Mouse (Mus musculus) embryo, embryonic 9.5 days (tissue): ENCODE data around the gene Prrc2b.
A peak's percentile ranks its signal among the peaks of the same experiment; 100 is the strongest.

Experiments used
- DNase-seq: peaks from one replicate; pipeline ENCODE4 v3.0.0-alpha.2; 2017; ENCODE audit errors: extremely low spot score

The Prrc2b gene

DNA sequence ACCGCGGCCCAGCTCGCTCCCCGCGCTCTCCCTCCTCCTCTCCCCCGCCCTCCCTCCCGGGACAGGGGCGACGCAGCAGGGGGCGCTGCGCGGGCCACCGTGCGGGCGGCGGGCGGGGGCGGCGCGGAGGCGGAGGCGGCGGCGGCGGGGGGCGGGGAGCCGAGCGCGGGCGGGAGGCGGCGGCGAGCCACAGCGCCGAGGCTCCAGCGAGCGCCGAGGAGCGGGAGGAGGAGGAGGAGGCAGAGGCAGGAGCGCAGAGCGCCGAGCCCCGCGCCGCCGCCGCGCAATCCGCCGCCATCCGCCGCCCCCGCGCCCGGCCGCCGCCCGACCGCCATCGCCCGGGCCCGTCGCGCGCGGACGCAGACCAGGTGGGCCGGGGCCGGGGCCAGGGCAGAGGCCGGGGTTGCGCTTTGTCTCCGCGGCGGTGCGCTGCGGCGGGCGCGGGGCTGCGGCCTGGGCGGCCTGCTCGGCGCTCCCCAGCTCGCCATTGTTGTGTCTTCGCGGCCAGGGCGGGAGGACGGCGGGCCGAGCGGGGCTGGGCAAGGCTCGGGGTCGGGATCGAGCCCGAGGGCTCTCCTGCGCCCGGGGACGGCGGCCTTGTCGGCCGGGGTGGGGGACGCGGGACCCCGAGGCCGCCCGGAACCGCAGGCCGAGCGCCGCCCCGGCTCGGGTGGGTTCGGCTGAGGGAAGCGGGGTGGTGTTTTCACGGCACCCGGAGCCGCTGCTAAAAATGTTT is at the start of gene Prrc2b:
Gene Prrc2b (plus strand): TSS at position 159 of the 736 bp plus-strand sequence.
- peak; percentile 82 for DNase-seq

- no peak for DNase-seq
These were observed 47.9 kb upstream of the Prrc2b start for GRCm38 (mm10) chr2:32102944-32103343.

DNA sequence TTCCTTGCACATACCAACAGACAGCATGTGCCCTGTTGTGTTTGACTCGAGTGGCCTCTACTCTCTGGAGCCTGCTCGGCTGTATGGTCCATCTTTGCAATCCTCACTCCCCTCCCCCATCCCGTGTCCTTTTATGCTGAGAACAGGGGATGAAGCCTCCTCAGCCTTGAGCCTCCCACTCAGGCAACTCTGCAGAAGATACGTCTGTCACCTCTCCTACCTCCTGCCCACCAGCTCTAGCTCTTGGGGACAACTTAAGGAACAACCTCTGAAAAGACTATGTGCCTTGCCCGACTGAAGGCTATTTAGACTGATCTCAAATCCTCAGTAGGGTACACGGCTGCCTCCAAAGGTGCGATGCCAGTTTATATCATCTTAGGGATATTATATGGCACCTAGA is 47.3 kb upstream of the Prrc2b start:
- DNase-seq, result no peak

DNA sequence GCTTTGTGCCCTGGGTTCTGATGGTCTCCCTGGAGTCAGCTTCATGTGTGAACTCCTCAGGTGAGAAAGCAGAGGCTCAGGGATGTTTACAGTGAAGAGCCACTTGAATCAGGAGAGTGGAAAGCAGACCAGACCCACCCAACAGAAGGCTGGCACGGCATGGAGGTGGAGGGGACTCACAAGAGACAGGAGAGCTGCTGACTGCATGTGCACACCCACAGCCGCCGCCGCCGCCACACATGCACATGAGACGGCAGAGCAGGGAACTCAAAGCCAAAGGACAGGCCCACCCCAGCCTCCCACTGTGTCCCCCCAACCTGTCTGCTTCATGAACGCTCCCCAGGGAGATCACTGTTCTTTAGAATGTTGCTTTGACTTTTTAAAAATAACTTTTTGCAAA is 46.8 kb upstream of the Prrc2b start:
- no peak for DNase-seq

- no peak for DNase-seq
These were observed 45.6 kb upstream of the Prrc2b start for GRCm38 (mm10) chr2:32105117-32105913.

DNA sequence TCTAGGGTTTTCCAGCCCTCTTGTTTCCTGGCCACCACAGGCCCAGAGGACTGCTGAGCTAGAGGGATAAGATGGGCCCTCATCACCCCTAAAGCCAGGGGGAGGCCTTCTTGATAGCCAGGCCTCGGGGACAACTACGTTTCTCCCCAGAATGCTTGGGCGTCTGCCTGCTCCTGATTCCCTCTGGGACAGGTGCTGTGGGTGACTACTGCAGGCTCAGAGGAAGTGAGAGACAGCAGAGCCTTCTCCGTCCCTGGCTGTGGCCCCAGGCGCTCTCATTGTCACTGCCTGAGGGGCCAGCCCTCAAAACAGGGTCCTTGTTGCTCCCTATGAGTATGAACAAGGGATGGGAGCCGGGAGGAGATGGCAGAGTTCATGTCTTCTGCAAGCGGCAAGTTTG is 45.0 kb upstream of the Prrc2b start:
- no peak for DNase-seq

DNA sequence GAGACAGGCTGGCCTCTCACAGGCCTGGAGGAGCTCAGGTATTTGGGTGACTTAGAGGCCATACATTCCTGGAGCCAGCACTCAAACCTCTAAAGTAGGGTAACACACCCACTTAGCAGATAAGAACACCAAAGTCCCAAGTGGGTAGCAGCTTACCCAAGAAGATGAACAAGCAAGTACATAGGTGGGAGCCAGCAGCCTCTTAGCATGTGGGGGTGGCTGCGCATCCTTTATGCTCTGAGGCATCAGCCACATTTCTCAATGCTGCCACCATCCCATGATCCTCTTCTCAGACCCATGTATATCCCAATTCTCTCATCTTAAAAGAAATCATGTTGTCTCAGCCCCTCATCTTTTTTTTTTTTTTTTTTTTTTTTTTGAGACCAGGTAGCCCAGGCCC is 39.6 kb upstream of the Prrc2b start:
- DNase-seq, result no peak

DNA sequence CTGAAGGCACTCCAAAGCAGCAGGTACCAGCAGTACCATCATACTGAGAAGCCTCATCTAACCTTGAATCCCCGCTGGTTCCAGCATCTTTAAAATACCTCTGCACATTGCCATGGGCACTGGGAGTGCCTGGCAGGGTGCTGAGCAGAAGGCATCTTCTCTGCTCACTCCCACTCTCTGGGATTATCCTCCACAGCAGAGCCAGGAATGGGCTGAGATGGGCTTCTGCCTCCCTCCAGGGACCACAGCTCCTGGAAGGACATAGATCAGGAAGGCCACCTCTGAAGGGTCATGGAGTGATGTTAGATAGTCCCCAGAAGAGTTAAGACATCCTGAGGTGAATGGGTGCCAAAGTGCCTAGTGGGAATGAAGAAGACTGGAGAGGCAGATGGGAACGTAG is 38.3 kb upstream of the Prrc2b start:
- DNase-seq, result no peak

DNA sequence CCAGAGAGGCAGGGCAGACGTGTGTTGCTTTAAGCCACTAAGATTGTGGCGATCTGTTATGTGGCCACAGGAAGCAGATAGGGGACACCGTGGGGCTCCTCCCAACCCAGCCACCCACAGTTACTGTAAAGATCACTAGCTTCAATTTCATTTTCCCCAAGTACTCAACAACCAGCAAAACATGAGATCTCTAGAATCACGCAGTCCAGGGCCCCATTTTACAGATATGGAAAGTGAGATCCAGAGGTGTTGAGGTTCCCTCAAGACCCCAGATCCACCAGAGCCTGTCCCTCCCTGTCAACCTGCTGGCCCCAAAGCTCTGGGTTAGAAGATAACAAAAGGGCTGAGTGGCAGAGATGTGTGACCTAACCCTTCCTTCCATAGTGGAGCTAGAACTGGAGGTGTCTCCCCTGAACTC is 35.0 kb upstream of the Prrc2b start:
- no peak for DNase-seq

- no peak for DNase-seq
These were observed 30.8 kb upstream of the Prrc2b start for GRCm38 (mm10) chr2:32119802-32120750.

DNA sequence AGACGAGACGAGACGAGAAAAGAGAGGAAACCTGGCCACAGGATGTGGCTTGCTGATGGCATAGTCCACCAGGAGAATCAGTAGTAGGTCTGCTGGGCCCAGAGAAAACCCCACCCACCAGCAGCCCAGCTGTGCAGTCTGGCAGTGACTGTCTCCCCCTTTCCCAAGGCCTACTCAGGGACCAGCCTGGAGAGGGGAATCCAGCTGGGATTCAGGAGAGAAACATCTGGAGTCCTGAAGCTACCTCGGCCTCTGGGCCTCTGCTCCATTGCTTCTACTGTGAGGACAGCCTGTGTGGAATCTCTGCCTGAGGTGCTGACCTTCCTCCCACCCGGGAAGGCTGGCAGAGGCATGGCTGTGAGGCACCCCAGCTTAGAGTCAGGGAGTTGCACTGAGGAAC is 29.7 kb upstream of the Prrc2b start:
- DNase-seq, result no peak

DNA sequence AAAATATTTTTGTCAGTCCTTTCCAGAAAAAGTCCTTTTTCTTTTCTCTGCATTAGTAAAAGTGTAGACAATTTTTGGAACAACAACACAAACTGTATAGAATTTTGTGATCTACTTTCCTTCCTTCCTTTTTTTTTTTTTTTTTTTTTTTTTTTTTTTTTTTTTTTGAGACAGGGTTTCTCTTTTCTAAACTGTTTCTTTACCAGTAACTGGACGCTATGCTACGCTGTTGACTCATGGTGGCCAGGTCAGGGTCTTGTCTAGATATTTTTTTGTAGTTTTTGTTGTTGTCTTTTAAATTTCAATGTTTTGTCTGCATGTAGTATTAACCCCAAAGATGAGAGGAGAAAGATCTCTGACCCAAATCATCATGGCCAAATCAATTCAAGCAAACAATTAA is 29.1 kb upstream of the Prrc2b start:
- DNase-seq, result no peak

DNA sequence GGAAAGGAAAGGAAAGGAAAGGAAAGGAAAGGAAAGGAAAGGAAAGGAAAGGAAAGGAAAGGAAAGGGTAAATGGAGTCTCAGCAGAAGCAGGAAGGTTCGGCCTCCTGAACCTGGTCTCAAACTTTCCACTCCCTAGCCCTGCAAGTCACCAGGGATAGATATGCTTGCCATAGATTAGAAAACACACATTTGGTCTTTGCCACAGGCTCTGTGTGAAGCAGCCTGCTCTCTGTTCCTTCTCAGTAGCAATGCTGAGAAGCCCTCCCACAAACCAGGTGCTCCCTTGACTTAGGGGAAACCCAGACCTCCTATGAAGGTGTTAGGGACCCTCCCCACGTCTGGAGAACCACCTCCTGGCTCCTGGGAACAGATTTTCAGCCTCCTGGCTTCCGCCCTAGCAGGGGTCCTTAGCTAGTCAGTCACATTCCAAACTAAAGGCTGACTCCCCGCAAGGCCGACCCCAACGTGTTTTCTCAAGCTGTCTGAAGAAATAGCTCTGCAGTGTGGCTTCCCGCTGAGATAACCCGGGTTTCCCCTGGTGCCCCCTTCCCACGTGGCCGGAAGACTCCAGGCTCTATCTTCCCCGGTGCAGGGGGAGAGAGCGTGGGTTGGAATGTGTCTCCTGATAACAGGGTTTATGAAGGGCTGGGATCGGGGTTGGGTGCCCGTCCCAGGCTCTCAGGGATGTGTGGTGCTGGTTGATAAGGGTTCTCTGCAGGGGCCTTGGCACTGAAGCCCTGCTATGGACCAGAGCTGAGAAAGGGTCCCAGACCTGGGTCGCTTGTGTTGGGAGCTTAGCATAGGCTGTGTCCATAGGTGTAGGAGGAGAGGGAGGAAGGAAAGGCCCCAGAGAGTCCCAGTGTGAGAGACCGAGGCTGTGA is 23.0 kb upstream of the Prrc2b start:
- no peak for DNase-seq

DNA sequence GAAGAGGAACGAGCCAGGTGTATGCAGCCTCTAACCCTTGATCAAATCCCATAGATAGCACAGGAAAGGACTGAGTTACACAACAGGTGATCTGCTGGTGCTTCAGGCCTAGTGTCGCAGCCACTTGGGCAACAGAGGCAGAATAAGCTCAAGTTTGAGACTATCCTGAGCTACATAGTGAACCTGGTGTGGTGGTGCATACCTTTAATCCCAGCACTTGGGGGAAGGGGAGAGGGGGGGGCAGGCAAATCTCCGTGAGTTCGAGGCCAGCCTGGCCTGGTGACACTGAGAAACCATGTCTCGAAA is 22.4 kb upstream of the Prrc2b start:
- DNase-seq, result no peak

DNA sequence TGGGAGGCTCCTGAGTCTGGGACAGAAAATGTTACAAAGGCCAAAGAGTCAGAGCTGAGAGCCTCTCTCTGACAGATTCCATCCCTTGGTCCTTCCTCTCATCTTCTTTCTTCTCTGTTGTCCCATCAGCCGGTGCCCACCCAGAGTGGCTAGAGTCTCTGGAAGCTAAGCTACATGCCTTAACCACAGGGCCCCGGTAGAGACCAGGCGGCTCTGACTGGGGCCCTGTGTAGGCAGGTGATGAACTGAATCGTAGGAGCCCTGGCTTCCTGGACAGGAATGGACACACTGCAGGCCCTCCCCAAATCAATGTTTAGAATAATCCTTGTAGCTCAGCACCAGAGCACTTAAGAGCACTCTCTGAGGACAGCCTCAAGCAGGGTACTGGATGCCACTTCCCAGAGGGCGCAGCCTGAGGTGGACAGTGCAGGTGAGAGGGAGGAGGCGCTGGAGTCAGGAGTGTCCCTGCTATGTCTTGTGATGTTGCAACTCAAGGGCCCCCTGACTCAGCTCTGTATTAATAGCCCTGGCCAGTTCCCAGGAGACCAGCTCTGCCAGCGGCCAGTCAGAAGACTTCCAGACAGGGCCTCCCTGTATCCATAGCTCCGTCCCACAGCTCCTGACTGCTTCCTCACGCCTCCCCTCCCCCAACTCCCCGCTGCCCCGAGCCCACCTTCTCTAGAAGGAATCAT is 21.4 kb upstream of the Prrc2b start:
- no peak for DNase-seq

DNA sequence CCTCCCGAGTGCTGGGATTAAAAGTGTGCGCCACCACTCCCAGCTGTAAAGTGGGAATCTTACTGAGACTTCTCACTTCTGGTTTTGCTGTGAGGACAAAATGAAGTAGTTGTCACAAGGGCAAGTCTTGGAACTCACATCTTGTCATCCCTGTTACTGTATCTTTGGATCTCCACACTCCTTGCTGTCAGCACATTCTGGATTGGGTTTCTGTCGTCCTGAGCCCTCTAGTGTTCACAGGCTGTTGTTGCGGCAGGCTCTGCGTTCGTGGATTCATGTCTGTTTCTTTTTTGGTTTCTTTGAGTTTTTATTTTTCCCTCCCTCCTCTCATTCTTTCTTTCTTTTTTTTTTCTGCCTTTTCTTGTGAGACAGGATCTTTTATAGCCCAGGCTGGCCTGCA is 20.4 kb upstream of the Prrc2b start:
- DNase-seq, result no peak

DNA sequence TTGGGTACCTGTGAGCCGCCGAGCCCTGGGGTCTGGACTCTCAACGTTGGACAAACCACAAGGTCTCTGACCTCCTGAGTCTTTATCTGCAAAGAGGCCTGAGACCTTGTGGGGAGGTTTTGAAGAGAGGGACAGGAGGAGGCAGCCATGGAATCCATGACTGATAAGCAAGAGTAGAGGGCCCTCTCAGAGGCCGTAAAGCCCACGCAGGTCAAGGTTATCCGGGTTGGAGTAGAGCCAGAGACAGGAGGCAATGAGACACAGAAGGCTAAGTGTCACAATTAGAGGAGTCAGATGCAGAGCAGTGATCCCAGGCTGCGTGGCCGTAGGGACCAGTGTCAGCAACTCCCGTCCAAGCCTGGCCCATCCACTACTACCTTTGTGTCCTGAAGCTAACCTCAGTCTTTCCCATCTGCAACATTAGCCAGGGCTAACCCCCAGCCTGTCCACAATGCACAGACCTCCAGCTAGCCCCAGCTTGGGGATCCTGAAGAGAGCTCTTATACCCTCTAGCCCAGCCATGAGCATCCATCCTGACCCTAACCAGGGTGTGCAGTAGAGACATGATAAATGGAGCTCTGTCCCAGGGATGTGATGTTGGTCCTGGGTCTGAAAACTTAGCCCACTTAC is 19.6 kb upstream of the Prrc2b start:
- no peak for DNase-seq

DNA sequence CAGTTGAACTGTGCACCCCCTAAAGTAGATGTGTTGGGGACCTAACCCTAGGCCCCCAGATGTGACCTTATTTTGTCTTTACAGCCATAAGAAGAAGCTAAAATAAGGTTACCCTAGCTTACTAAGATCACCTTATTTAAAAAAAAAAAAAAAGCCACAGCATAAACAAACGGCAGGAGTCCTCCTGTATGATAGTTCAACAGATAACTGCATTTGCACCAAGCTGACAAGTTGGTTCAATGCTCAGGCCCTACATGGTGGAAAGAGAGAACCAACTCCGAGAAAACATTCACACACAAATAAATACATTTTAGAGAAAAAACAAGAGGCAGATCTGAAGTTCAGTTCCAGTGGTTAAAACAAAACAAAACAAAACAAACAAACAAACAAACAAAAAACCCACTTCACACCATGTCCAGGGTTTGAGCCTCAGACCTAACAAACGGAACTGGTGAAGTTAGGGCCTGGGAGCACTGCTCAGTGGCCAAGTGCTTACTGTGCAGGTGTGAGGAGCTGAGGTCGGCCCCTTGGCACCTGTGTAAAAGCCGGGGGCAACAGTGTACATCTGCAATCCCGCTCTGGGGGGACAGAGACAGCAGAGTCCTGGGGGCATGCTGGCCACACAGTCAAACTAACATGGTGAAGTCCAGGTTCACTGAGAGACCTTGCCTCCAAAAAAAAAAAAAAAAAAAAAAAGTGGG is 18.9 kb upstream of the Prrc2b start:
- DNase-seq, result no peak

- DNase-seq, result peak; percentile 91
These were observed 18.3 kb upstream of the Prrc2b start for GRCm38 (mm10) chr2:32132567-32132992.

- peak; percentile 85 for DNase-seq
These were observed 16.8 kb upstream of the Prrc2b start for GRCm38 (mm10) chr2:32134039-32134438.
